Mouse (Mus musculus) thymus, adult 2 months (tissue): ENCODE results near the gene Wdr4.

Experiments used
- CTCF ChIP-seq: fragments of 200-500 bp; IDR thresholded peaks from 2 replicates; pipeline ENCODE4 v1.5.1; 2012; ENCODE audit warnings: mild to moderate bottlenecking, control low read depth, low read length, moderate library complexity, borderline replicate concordance; ENCODE audit not compliant: control insufficient read depth, poor library complexity, insufficient read depth; ENCODE audit errors: extremely low read depth
- POLR2A ChIP-seq: fragments of 200-500 bp; IDR thresholded peaks from 2 replicates; pipeline ENCODE4 v1.6.1; 2012; ENCODE audit warnings: mild to moderate bottlenecking, low read length, control low read depth, moderate library complexity; ENCODE audit not compliant: control insufficient read depth, poor library complexity, insufficient read depth; ENCODE audit errors: extremely low read depth

DNA sequence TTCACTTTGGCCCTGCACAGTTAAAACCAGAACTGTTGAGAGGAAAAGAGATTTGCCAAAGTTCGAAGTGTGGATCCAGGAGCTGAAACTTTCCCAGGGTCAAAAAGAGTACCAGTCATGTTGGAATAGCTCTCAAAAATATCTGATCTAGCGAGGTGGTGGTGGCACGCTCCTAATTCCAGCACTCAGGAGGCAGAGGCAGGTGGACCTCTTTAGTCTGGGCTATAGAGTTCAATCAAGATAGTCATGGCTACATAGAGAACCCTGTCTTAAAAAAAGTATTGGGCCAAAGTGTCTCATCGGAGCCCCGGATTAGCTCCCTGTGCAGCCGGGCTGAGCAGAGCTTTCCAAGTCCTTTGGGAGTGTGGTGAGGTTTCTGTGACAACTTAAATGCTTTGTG, 46.5 kb upstream of the Wdr4 start:
- TF ChIP-seq CTCF (no peak), POLR2A (no peak)
